In genomic region chr3:138749645-138750044, GRCm38 (mm10) we compare ENCODE assay signal across 19 mouse cellular contexts. TPM values are rescaled to one million over a fixed set of nuclear protein-coding genes. Genes with fewer than 3 reads are reported as not detected.
DNase-seq lines count a peak whose midpoint lies in the region; ATAC-seq and TF ChIP-seq lines count a peak whose summit lies in the region.
"Had no signal": no experiment of that assay in that cellular context is flagged by ENCODE, and none has a peak within 500 bp of the region (broad histone marks: within the 10 kb centered on the region; RNA-seq: fewer than 3 reads in every experiment).

No protein-coding gene starts in this region.

- H3K4me3 ChIP-seq in forebrain, embryonic 10.5 days: no peak overlapping the region
- no peak overlapping the region for H3K4me3 ChIP-seq in forebrain, embryonic 15.5 days
- no peak overlapping the region for H3K4me3 ChIP-seq in left cerebral cortex, adult 2 months
- H3K4me3 ChIP-seq in limb, embryonic 10.5 days: no peak overlapping the region
- H3K4me3 ChIP-seq: embryonic facial prominence, embryonic 13.5 days; embryonic facial prominence, embryonic 15.5 days; erythroblast, embryonic 14.5 days; forebrain, embryonic 13.5 days had no signal

- no peak overlapping the region for H3K4me2 ChIP-seq in forebrain, embryonic 15.5 days (replicated peaks)
- H3K4me2 ChIP-seq: embryonic facial prominence, embryonic 13.5 days; embryonic facial prominence, embryonic 15.5 days; forebrain, embryonic 13.5 days had no signal

- intact Hi-C loops in left cerebral cortex, adult 2 months (cut with DNase I): loop anchor here (5.0 to 10.0 kb wide), 2 partner anchors 122 to 355 kb away; no protein-coding TSS in a partner anchor

- no peaks in the 10 kb centered on the region for H3K36me3 ChIP-seq in forebrain, embryonic 10.5 days (replicated peaks)
- H3K36me3 ChIP-seq in forebrain, embryonic 15.5 days: no peaks in the 10 kb centered on the region
- no peaks in the 10 kb centered on the region for H3K36me3 ChIP-seq in limb, embryonic 10.5 days
- H3K36me3 ChIP-seq: embryonic facial prominence, embryonic 13.5 days; embryonic facial prominence, embryonic 15.5 days had no signal

- 89% methylated on average over 9 of the region's 9 CpGs for WGBS in forebrain, embryonic 10.5 days
- WGBS in forebrain, embryonic 15.5 days: 67% methylated on average over 9 of the region's 9 CpGs
- 83% methylated on average over 9 of the region's 9 CpGs for WGBS in limb, embryonic 10.5 days

- no peaks in the 10 kb centered on the region for H3K9me3 ChIP-seq in forebrain, embryonic 10.5 days
- H3K9me3 ChIP-seq in forebrain, embryonic 15.5 days: no peaks in the 10 kb centered on the region
- no peaks in the 10 kb centered on the region for H3K9me3 ChIP-seq in limb, embryonic 10.5 days (replicated peaks)
- H3K9me3 ChIP-seq: embryonic facial prominence, embryonic 13.5 days; embryonic facial prominence, embryonic 15.5 days; forebrain, embryonic 13.5 days had no signal

- no peak for TF ChIP-seq CTCF in left cerebral cortex, adult 2 months (IDR thresholded peaks at IDR 0.05)

- ATAC-seq in forebrain, embryonic 15.5 days (replicated peaks): no peak
- ATAC-seq: forebrain, embryonic 13.5 days; forebrain, embryonic 16.5 days had no signal

- H3K27ac ChIP-seq in forebrain, embryonic 10.5 days: peak overlapping the region; percentile 30; the same call in 1 of the 2 replicates
- no peak overlapping the region for H3K27ac ChIP-seq in forebrain, embryonic 15.5 days (replicated peaks)
- H3K27ac ChIP-seq in left cerebral cortex, adult 2 months: peak overlapping the region; percentile 59
- H3K27ac ChIP-seq in limb, embryonic 10.5 days: no peak overlapping the region
- H3K27ac ChIP-seq: embryonic facial prominence, embryonic 13.5 days; embryonic facial prominence, embryonic 15.5 days; forebrain, embryonic 13.5 days had no signal

- H3K4me1 ChIP-seq in forebrain, embryonic 10.5 days: peaks cover 30% of the 10 kb centered on the region
- H3K4me1 ChIP-seq in forebrain, embryonic 15.5 days: peaks cover 67% of the 10 kb centered on the region
- H3K4me1 ChIP-seq in limb, embryonic 10.5 days: peaks cover 25% of the 10 kb centered on the region

- no peak overlapping the region for H3K9ac ChIP-seq in forebrain, embryonic 15.5 days (replicated peaks)
- H3K9ac ChIP-seq: embryonic facial prominence, embryonic 13.5 days; embryonic facial prominence, embryonic 15.5 days; forebrain, embryonic 13.5 days had no signal

- H3K27me3 ChIP-seq in forebrain, embryonic 10.5 days (ENCODE audit: poor library complexity, severe bottlenecking): no peaks in the 10 kb centered on the region
- H3K27me3 ChIP-seq in forebrain, embryonic 15.5 days: no peaks in the 10 kb centered on the region
- no peaks in the 10 kb centered on the region for H3K27me3 ChIP-seq in limb, embryonic 10.5 days (ENCODE audit: low read depth, poor library complexity, severe bottlenecking)
- H3K27me3 ChIP-seq: embryonic facial prominence, embryonic 13.5 days; embryonic facial prominence, embryonic 15.5 days; forebrain, embryonic 13.5 days had no signal

- peak; percentile 48 for DNase-seq in cerebellum, adult 9-10 months
- DNase-seq in cerebellum, adult 11 months: no peak
- DNase-seq in forebrain, embryonic 10.5 days (ENCODE audit: extremely low spot score, low spot score): no peak
- no peak for DNase-seq in left cerebral cortex, adult 2 months (ENCODE audit: extremely low spot score in 1 of 2, low spot score in 2 of 2)
- DNase-seq in left cerebral cortex, adult 18-20 months (ENCODE audit: low spot score in 2 of 2): no peak
- peak; percentile 71 for DNase-seq in MEL-GATA-1-ER (ENCODE audit: extremely low read depth, low read depth)
- DNase-seq in limb, embryonic 10.5 days (ENCODE audit: low spot score): no peak
- DNase-seq: adrenal gland, adult 2 months; adrenal gland, postnatal 10 days; adrenal gland, postnatal 25 days; cerebellum, adult 11-12 months; cerebellum, adult 8-10 months; embryo, embryonic 11 days had no signal

RNA-seq across cellular contexts. Expression of gene Tspan5, which starts 7.7 kb away (rescaled TPM):
- polyA plus RNA-seq in forebrain, embryonic 10.5 days (2016; fragmentation: Nextera tagmentation; extraction: Ambion mirVana): 25.3 and 25.7 TPM in 2 replicates
- polyA plus RNA-seq in forebrain, embryonic 15.5 days (2015; fragmentation: Nextera tagmentation; extraction: Ambion mirVana): 89.1 and 104 TPM in 2 replicates
- total RNA-seq in left cerebral cortex, adult 2 months (2021): 100 to 1,000 TPM; 242 to 281 TPM
- total RNA-seq in left cerebral cortex, adult 18-20 months (2021): 100 to 1,000 TPM; 256 to 284 TPM
- 14.1 and 16.6 TPM in 2 replicates for polyA plus RNA-seq in limb, embryonic 10.5 days (2016; fragmentation: Nextera tagmentation; extraction: Ambion mirVana)

Comparison
In these comparisons a context has a peak if more than half of its experiments do, and no peak if none do; other contexts are left out.
1. DNase-seq: peak in cerebellum, adult 9-10 months (single experiment) and MEL-GATA-1-ER (single experiment); none in cerebellum, adult 11 months (single experiment), forebrain, embryonic 10.5 days (single experiment), left cerebral cortex, adult 2 months (0 of 2), left cerebral cortex, adult 18-20 months (0 of 2) and limb, embryonic 10.5 days (single experiment).
2. H3K27ac ChIP-seq: peak in forebrain, embryonic 10.5 days (single experiment) and left cerebral cortex, adult 2 months (single experiment); none in forebrain, embryonic 15.5 days (single experiment) and limb, embryonic 10.5 days (single experiment).